Mouse (Mus musculus): ENCODE data around the gene Mfap1b. TPM values are rescaled to one million over a fixed set of nuclear protein-coding genes. Genes with fewer than 3 reads are reported as not detected.
"Not testable (repeated sequence)": the region's sequence is repeated elsewhere in the genome, so short reads cannot be mapped to it uniquely, and the experiment has no call there.

Gene Mfap1b
- polyA plus RNA-seq, 1 experiment from 2014 or later = 53.2 TPM

DNA sequence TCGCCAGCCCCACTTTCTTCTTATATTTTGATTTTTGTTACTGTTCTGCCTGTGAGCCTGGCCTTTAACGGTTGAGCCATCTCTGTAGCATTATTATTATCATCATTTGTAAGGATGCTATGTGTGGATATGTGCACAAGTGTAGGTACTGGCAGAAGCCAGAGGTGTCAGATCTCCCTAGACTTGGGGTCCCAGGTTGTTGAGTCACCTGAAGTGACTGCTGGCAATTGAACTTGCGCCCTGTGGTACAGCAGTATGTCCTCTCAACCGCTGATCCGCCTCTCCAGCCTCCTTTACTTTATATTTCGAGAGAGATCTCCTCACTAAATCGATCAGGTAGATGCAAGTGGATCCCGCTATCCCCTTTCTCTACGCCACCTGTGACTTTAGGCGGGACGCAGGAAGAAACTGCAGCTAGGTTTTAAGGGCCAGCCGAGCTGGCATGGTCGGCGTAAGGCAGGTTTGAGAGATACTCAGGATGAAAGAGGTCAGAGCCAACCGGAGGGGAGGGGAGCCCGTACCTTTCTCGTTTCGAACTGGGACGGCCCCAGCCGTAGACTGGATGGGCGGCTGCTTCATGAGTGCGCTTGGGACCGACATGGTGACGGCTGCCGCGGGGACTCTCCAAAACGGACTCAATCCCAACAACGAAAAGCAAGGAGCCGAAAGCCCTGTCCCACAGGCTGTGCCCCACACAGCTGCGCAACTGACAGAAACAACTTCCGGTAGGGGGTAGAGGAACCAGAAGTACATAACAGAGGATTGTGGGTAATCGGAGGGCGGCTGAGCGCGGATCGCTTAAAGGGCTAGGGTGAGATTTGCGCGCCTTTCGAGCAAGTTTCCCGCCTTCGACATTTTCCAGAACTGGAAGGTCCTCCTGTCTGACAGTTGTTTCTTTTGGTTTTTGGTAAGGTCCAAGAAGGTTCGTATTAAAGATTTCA is 32.3 kb upstream of the Mfap1b start, which contains the start of the genes Mfap1a and Wdr76:
Mfap1a (minus strand) TSS at position 724 of the 941 bp plus-strand sequence.
Wdr76 (plus strand) TSS at position 782 of the 941 bp plus-strand sequence.
- H3K27me3 ChIP-seq (ENCODE audit: low read depth, poor library complexity, severe bottlenecking); H3K9me3 ChIP-seq (replicated peaks): not testable (repeated sequence)
- Histone ChIP-seq H3K4me1 (peaks cover 28% of the 10 kb centered on the region), H3K4me3 (peak within 1 kb of the TSS; percentile 66), H3K36me3 (peaks cover 43% of the 10 kb centered on the region), H3K27ac (replicated peaks) (peak within 1 kb of the TSS; percentile 81)
- 5% methylated on average over 42 of the region's 42 CpGs for WGBS
- DNase-seq (ENCODE audit: low spot score) = peak; percentile 87

DNA sequence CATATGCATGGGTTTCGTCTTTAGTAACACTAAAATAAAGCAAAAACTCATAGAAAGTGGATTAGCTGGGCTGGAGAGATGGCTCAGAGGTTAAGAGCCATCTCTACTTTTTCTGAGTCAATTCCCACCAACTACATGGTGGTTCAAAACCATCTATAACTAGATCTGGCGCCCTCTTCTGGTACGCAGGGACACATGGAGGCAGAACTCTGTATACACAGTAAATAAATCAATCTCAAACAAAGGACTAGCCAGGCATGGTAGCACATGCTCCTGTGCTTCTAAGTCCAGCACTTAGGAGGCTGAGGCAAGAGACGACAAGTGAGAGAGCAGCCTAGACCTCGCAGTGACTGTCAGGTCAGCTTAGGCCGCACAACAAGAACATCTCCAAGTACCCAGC is 27.7 kb upstream of the Mfap1b start:
- not testable (repeated sequence) for H3K27ac ChIP-seq (replicated peaks); H3K4me1 ChIP-seq; H3K9me3 ChIP-seq (replicated peaks); H3K4me3 ChIP-seq; H3K27me3 ChIP-seq (ENCODE audit: low read depth, poor library complexity, severe bottlenecking); DNase-seq (ENCODE audit: low spot score)
- whole genome bisulfite sequencing = 72% methylated on average over 4 of the region's 6 CpGs
- peaks cover 15% of the 10 kb centered on the region for H3K36me3 ChIP-seq

- DNase-seq (ENCODE audit: low spot score); H3K4me1 ChIP-seq; H3K36me3 ChIP-seq; H3K9me3 ChIP-seq (replicated peaks); H3K4me3 ChIP-seq; H3K27me3 ChIP-seq (ENCODE audit: low read depth, poor library complexity, severe bottlenecking); H3K27ac ChIP-seq (replicated peaks): not testable (repeated sequence)
- 85% methylated on average over 2 of the region's 2 CpGs for WGBS
These were observed 10.5 kb upstream of the Mfap1b start for GRCm38 (mm10) chr2:121484403-121484802.

GRCm38 (mm10) chr2:121483576-121483975 is 9.7 kb upstream of the Mfap1b start:
- WGBS = 59% methylated on average over 8 of the region's 8 CpGs
- Histone ChIP-seq H3K27me3 (ENCODE audit: low read depth, poor library complexity, severe bottlenecking) (no peaks in the 10 kb centered on the region), H3K4me3 (no peak overlapping the region), H3K36me3 (no peaks in the 10 kb centered on the region), H3K9me3 (replicated peaks) (no peaks in the 10 kb centered on the region), H3K27ac (replicated peaks) (no peak overlapping the region), H3K4me1 (no peaks in the 10 kb centered on the region)
- no peak for DNase-seq (ENCODE audit: low spot score)

DNA sequence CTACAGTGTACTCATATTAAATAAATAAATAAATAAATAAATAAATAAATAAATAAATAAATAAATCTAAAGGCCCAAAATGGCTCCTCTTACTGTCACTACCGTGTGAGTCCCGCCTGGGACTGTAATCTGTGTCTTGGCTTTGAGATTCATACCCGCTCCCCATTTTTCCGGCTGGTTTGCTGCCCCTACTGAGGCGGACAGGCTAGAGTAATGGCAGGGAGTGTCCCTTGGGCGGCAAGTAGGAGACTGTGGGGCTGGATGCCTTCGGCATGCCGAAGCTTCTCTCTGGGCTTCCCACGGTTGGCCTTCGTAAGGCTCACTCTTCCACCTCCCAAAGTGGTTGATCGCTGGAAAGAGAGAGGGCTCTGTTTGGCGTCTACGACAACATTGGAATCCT is 7.0 kb upstream of the Mfap1b start:
- not testable (repeated sequence) for DNase-seq (ENCODE audit: low spot score); H3K4me1 ChIP-seq; H3K4me3 ChIP-seq; H3K27me3 ChIP-seq (ENCODE audit: low read depth, poor library complexity, severe bottlenecking); H3K36me3 ChIP-seq; H3K9me3 ChIP-seq (replicated peaks); H3K27ac ChIP-seq (replicated peaks)
- WGBS = 88% methylated on average over 13 of the region's 13 CpGs

GRCm38 (mm10) chr2:121480498-121480897 is 6.6 kb upstream of the Mfap1b start:
- H3K4me3 ChIP-seq = no peak overlapping the region
- DNase-seq (ENCODE audit: low spot score) = peak; percentile 20
- no peaks in the 10 kb centered on the region for H3K27me3 ChIP-seq (ENCODE audit: low read depth, poor library complexity, severe bottlenecking)
- no peaks in the 10 kb centered on the region for H3K4me1 ChIP-seq
- 64% methylated on average over 3 of the region's 3 CpGs for WGBS
- no peaks in the 10 kb centered on the region for H3K9me3 ChIP-seq (replicated peaks)
- no peak overlapping the region for H3K27ac ChIP-seq (replicated peaks)
- H3K36me3 ChIP-seq = no peaks in the 10 kb centered on the region

DNA sequence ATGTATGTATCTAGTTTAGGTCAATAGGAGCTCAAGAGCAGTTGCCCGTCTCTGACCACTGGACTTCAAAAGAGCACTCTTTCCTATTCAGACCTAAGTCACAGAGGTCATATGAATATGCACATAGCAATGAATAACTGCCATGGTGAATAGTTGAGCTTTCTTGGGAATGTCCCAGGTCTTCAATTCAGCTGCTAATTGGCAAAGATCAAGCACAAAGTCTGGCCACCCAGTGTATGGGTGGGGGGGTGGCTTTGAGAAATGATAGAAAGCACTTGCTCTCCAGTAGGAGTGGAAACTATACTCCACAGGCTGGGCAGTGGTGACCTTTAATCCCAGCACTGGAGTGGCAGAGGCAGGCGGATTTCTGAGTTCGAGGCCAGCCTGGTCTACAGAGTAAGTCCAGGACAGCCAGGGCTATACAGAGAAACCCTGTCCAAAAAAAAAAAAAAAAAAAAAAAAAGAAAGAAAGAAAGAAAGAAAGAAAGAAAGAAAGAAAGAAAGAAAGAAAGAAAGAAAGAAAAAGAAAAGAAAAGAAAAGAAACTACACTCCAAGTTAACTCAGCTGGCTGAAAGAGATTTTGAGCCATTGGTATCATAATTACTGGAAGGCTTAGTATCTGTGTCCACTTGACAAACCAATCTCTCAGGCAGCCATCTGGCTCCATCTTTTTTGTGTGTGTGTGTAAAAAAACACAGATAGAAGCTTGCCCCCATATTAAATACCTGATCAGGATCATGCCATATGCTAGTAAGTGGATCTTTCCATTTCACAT is 3.8 kb upstream of the Mfap1b start:
- H3K9me3 ChIP-seq (replicated peaks) = no peaks in the 10 kb centered on the region
- peaks cover 4% of the 10 kb centered on the region; the same call in 1 of the 2 replicates for H3K4me1 ChIP-seq
- DNase-seq (ENCODE audit: low spot score) = no peak
- no peaks in the 10 kb centered on the region for H3K27me3 ChIP-seq (ENCODE audit: low read depth, poor library complexity, severe bottlenecking)
- no peak overlapping the region for H3K27ac ChIP-seq (replicated peaks)
- 86% methylated on average over 3 of the region's 3 CpGs for WGBS
- H3K4me3 ChIP-seq = no peak overlapping the region
- H3K36me3 ChIP-seq = no peaks in the 10 kb centered on the region

DNA sequence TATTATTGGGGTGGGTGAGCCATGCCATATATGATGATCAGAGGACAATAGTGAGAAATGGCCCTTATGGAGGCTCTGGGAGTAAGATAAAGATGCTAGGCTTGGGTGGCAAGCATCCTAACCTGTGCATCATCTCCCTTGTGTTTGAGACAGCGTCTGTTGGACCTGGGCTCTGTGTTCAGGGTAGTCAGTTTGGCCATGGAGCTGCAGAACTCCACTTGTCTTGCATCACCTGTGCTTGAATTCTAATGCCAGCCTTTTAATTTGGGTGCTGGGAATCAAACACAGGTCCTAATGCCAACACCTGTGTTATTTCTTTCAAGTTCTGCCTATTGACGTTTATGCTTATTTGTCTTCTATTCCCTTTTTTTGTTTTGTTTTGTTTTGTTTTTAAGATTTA is 1.4 kb upstream of the Mfap1b start:
- not testable (repeated sequence) for H3K27ac ChIP-seq (replicated peaks); H3K9me3 ChIP-seq (replicated peaks); H3K4me3 ChIP-seq; DNase-seq (ENCODE audit: low spot score); H3K4me1 ChIP-seq; H3K27me3 ChIP-seq (ENCODE audit: low read depth, poor library complexity, severe bottlenecking)
- peaks cover 11% of the 10 kb centered on the region for H3K36me3 ChIP-seq
- 97% methylated on average over 2 of the region's 2 CpGs for WGBS

GRCm38 (mm10) chr2:121474180-121474535 is 291 bp upstream of the Mfap1b start:
- Histone ChIP-seq H3K27me3 (ENCODE audit: low read depth, poor library complexity, severe bottlenecking) (no peaks in the 10 kb centered on the region), H3K27ac (replicated peaks) (peak overlapping the region; percentile 59; the same call in 1 of the 2 replicates), H3K9me3 (replicated peaks) (no peaks in the 10 kb centered on the region), H3K36me3 (peaks cover 14% of the 10 kb centered on the region), H3K4me1 (peaks cover 4% of the 10 kb centered on the region; the same call in 1 of the 2 replicates), H3K4me3 (peak overlapping the region; percentile 66)
- 41% methylated on average over 8 of the region's 8 CpGs for WGBS
- no peak for DNase-seq (ENCODE audit: low spot score)

DNA sequence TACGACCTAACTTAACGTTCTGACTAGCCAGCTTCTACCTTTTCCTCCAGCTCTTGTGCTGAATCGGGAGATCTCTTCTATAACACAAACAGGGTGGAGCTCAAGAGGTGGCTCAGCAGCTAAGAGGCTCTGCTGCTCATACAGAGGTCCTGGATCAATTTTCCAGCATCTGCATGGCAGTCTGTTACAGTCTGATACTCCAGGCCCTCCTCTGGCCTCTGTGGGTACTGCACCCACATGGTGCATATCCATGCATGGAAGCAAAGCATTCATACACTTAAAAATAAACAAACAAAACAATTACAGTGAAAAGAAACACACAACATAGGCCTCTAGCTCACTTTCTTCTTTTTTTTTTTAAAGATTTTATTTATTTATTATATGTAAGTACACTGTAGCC is 1.1 kb downstream of the Mfap1b start:
- H3K27ac ChIP-seq (replicated peaks); H3K9me3 ChIP-seq (replicated peaks); H3K27me3 ChIP-seq (ENCODE audit: low read depth, poor library complexity, severe bottlenecking); H3K4me1 ChIP-seq; DNase-seq (ENCODE audit: low spot score): not testable (repeated sequence)
- H3K36me3 ChIP-seq = peaks cover 18% of the 10 kb centered on the region
- H3K4me3 ChIP-seq = peak overlapping the region; percentile 66
- 93% methylated on average over 3 of the region's 3 CpGs for WGBS

GRCm38 (mm10) chr2:121468982-121469381 is 4.9 kb downstream of the Mfap1b start:
- not testable (repeated sequence) for H3K27me3 ChIP-seq (ENCODE audit: low read depth, poor library complexity, severe bottlenecking); DNase-seq (ENCODE audit: low spot score); H3K27ac ChIP-seq (replicated peaks); H3K9me3 ChIP-seq (replicated peaks); H3K4me1 ChIP-seq; H3K4me3 ChIP-seq
- H3K36me3 ChIP-seq = peaks cover 18% of the 10 kb centered on the region
- 78% methylated on average over 2 of the region's 6 CpGs for WGBS

DNA sequence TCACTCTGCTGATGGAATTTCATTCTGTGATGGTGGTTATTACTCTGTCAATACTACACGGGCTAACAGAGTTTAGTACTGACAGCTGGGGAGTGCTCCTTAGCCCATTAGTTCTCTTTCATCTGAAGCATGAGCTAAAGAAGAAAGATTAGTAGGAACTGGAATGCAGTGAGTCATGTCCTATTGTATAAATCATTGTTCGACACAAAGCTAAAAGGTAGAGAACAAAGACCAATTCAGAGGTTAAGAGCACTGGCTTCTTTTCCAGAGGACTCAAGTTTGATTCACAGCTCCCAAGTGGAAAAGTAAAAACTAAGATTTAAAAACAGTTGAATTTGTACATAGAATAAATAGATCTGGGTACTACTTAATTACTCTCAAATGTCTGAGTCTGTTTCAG is 13.8 kb downstream of the Mfap1b start:
- Histone ChIP-seq H3K4me3 (no peak overlapping the region), H3K9me3 (replicated peaks) (no peaks in the 10 kb centered on the region), H3K27ac (replicated peaks) (no peak overlapping the region), H3K4me1 (peaks cover 16% of the 10 kb centered on the region), H3K27me3 (ENCODE audit: low read depth, poor library complexity, severe bottlenecking) (no peaks in the 10 kb centered on the region), H3K36me3 (peaks cover 37% of the 10 kb centered on the region)
- 82% methylated on average over 2 of the region's 2 CpGs for WGBS
- no peak for DNase-seq (ENCODE audit: low spot score)
